Mouse (Mus musculus): ENCODE measurements around the gene Sipa1l1.
A peak's percentile ranks its signal among the peaks of the same experiment; 100 is the strongest.

Sipa1l1 gene

DNA sequence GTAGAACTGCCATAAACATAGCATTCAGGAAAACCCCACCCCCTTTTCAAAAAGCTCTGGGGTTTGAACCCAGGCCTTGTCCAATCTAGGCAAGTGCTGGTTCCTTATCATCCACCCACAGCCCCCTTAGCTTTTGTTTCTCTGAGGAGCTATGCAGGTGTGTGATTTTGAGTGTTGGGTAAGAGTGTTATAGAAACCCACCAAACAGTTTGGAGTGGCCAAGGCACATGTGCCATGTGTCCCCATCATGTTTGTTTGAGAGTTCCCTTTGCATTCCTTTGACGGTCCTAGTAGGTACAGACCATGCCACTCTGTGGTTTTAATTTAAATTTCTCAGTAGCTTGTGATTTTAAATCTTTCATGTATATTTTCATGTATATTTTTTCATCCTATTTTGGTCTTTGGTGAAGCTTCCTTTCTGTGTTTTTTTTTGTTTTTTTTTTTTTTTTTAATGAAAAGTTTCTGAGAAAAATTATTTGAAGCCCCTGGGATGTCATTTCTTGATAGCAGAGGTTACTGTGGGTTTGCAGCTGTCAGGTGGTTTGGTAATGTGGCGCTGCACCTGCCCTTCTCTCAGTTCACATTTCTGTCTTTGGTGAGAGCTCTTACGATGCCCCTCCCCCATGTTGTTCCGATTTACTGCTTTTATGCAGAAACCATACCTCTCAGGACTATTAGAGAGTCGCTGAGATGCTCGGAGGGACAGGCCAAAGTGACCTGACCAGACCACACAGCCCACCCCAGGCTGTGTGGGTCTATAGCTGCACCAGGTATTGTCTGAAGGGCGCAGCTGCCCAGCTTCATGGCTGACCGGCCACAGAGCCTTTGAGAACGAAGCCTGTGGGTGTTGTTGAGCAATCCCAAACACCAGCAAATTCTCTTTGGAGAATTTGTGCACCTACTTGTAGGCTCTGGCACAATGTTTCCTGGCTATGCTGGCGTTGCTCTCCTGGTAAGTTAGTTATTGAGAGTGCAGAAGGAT is 126.1 kb downstream of the Sipa1l1 start:
- DNase-seq (ENCODE audit: low read depth, low spot score) = peak; percentile 89

DNA sequence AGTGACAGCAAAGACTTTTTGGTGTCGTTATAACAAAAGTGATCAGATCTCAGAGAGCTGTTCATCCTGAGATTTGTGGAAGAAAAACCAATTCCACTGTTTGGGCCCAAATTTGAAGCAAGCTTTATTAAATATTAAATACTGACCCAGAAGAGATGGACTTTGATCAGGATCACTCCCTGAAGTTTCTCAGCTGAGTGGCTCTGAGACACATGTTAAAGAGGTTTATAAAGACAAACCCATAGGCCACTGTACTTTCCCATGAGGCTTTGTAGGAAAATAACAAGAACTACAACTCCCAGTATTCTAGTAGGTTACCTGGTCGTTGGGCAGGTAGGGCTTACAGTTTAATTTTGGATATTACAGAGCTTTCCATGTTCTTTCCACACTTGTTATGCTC is 127.2 kb downstream of the Sipa1l1 start:
- DNase-seq (ENCODE audit: low read depth, low spot score) = no peak

DNA sequence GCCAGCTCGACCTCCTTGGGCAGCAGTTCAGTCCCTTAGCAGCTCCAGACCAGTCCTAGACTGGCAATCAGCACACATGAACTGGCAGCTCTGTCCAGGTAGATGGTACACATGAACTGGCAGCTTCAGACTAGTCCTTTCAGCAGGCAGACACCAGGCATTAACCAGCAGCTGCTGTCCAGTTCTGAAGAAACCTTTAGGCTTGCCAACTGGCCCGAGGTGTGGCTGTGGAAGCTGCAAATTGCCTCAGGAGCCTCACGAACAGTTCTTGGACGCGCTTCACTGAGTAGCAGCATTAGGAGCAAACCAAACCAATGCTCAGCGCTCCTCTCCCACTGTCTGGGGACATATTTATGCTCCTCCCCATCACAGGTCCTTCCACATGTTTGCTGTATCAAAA is 128.1 kb downstream of the Sipa1l1 start:
- DNase-seq (ENCODE audit: low read depth, low spot score) = no peak

DNA sequence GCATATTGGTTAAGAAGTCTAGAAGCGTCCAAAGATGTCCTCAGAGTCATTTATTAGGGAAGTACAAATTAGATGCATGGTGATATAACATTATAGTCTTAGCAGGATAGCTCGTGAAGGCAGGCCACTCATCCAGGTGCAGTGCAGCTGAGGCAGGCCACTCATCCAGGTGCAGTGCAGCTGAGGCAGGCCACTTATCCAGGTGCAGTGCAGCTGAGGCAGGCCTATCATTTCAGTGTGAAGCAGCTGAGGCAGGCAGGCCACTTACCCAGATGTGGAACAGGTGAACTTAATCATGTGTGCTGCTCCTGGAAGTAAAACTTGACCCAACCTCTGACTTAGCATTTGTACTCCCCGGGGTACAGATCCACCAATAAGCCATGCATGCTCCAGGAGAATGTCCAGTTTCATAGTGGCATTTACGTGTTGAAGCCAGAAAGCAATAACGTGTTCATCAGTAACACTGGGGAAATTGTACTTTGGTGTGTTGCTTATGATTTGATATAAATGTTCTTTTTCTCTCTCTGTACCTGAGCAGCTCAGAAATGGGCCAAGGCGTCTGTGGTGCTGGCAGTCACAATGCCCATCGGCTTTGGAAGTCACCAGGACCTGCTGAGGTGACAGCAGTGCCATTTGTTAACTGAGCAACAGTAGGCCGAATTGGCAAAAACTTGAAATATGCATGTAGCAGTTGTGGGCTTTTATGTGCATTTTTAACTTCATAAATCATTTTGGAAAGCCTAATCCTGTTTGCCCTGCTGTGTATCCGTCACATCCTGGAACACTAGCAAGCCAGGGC is 129.7 kb downstream of the Sipa1l1 start:
- peak; percentile 41 for DNase-seq (ENCODE audit: low read depth, low spot score)

DNA sequence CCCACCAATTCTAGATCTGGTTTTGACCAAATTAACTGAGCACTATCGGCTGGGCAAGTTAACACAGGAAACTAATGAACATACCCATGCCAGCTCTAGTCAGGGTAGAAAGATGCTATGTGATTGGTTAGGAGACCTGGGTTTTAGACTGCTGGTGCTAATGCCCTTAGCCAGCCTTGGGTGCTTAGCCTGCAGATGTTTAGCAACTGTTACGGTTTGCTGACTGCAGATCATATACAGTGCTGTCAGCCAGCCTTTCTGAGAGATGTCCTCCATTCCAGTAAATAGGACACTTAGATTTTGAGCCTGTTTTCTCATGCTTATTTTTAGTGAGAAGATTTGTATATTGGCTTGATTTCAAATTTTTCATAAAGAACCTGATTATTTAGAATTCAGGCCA is 135.0 kb downstream of the Sipa1l1 start:
- DNase-seq (ENCODE audit: low read depth, low spot score) = no peak

DNA sequence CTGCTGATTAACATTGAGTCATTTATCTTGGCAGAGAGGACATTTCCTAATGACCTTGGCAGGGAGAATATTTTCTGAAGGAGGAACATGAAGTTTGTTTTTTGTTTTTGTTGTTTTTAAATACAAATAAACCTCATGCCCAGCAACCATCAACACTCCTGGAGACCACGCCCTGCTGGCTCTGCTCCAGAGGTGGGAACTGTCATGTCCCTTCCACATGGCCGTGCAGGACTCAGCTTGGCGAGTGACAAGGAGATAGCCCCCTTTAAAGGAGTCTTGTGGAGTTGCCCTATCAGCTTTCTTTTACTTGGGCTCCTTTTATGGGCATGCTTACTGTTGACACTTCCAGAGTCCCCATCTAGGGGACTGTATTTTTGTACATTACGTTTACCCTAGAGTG is 136.9 kb downstream of the Sipa1l1 start:
- no peak for DNase-seq (ENCODE audit: low read depth, low spot score)

DNA sequence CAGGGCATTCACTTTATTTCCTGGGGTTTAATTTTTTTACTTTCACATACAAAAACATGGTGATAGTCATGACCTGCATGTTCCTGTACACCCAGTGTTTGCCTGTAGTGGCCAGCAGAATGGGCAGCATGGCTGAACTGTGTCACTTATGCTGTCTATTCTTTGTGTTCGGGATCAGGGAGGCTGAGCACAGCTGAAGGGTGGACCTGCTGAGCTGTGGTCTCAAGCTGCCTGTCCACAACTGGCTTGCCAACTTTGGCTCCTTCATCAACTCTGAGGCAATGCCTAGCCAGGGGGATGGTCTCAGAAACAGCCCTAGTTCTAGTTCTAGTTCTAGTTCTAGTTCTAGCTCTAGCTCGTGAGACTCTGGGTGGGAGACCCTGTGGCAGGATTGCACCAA is 142.5 kb downstream of the Sipa1l1 start:
- no peak for DNase-seq (ENCODE audit: low read depth, low spot score)

DNA sequence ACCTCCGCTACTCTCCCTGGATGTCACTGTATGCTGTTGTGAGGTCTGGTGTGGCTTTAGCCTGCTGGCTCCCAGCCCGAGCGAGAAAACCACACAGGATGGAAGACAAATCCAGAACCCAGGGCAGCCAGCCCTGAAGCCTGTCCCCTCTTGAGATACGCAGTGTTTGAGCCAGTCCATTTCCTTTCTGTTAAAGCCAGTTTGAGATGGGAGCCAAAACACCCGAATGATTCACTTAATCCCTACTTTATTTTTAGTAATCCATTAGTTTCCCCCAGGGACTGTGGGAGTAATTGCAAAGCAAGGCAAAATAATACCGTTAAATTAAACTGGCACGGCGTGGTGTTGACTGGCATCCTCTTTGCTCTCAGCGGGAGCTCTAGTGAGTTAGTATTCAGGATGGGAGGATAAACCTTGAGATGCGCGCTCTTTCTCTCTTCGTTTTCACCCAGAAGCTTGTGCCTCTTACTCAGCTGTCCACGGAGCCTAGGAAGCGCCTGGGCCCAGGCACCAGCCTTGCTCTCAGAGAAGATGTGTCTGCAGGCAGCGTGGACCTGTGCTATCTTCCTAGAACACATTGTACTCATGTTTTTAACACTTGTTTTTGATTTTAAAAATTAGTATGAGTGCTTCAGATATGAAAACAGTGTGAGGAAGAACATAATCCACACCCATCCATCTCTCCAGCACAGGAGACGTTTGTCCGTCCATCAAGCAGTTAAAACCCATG is 143.1 kb downstream of the Sipa1l1 start:
- no peak for DNase-seq (ENCODE audit: low read depth, low spot score)

DNA sequence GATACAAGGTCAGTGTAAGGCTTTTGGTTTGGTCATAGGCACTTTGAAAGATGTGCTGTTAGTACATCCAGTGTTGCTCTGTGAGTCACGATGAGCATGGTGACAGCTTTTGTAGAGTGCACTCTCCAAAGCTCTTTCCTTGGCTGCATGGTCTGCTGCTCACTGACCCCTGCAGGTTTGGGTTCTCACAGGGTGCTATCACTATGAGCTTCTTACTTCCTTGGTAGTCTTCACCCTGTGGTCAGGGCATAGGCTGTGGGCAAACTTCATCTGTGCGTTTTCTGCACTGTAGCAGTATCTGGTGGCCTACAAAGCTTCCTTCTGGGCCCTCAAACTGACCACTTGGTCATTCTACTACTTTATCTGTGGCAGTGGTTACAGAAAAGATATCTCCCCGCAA is 144.0 kb downstream of the Sipa1l1 start:
- no peak for DNase-seq (ENCODE audit: low read depth, low spot score)

DNA sequence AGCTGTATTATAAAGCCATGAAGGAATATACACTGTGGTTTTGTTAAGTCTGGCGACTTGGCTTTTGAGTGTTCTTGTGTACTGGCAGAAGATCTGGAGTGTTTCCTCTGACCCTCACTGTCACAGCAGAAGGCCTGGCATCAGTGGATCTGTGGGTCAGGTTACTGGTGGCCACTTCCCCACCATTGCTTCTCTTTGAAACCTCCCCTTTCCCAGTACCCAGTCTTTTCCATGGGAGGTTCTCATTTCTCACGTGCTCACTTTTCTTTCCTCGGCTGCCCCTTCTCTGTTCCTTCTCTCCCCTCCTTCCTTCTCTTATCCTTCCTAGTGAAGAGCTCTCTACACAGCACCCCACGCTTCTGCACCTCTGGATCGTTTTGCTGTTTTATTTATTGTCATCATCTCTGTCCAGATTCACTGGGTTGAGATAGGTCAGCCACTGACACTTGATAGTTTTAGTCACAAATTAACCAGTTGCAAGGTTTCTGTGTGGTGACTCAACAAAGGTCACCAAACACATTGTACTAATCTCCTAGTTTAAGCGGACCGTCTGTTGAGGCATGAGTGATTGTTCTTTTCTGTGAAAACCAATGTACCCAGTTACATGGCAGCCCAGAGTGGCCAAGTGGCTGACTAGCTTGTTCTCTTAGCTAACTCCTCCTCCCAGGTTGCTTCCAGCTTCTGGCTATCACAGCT is 150.5 kb downstream of the Sipa1l1 start:
- DNase-seq (ENCODE audit: low read depth, low spot score) = no peak

DNA sequence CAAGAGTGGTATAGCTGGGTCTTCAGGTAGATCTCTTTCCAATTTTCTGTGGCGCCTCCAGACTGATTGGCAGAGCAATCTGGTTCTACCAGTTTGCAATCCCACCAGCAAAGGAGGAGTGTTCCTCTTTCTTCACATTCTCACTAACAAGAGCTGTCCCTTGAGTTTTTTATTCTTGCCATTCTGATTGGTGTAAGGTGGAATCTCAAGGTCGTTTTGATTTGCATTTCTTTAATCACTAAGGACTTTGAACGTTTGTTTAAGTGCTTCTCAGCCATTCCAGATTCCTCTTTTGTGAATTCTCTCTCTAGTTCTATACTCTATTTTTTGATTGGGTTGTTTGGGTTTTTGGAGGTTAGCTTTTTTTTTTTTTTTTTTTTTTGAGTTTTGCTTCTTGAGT is 151.1 kb downstream of the Sipa1l1 start:
- no peak for DNase-seq (ENCODE audit: low read depth, low spot score)

DNA sequence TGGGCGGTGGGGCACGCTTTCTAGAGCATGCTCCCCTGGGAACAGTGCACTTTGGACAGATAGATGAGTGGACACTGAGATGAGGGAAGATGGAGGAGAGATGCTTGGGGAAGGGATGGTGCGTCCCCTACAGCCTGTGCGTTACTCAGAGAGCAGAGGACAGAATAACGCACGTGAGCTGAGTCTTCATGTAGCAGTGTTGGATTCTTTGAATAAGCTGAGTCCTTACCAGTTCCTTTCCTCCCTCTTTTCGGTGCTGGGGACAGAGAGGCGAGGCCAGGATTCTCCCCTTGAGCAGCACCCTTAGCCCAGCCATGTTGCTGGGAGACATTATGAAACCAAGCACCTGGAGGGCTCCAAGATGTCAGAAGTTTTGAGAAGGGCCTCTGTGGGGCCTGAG is 152.3 kb downstream of the Sipa1l1 start:
- no peak for DNase-seq (ENCODE audit: low read depth, low spot score)

DNA sequence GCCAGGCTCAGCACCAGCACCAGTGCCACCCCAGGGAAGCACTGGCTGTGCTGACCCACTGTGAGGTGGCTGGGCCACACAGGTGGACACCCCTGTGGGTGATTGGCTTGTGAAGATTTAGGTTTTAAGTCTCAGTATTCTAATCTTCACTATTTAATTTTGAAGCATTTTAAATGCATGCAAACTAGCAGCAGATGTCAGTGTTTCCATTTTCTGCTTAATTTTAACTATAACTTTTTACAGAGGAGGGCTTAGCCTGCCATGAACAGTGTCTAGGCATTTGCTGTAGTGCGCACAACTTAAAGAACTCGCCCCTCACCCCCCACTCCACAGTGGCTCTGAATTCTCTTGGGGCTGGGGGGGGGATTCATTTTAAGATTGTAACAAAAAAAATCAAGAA is 152.7 kb downstream of the Sipa1l1 start:
- no peak for DNase-seq (ENCODE audit: low read depth, low spot score)

DNA sequence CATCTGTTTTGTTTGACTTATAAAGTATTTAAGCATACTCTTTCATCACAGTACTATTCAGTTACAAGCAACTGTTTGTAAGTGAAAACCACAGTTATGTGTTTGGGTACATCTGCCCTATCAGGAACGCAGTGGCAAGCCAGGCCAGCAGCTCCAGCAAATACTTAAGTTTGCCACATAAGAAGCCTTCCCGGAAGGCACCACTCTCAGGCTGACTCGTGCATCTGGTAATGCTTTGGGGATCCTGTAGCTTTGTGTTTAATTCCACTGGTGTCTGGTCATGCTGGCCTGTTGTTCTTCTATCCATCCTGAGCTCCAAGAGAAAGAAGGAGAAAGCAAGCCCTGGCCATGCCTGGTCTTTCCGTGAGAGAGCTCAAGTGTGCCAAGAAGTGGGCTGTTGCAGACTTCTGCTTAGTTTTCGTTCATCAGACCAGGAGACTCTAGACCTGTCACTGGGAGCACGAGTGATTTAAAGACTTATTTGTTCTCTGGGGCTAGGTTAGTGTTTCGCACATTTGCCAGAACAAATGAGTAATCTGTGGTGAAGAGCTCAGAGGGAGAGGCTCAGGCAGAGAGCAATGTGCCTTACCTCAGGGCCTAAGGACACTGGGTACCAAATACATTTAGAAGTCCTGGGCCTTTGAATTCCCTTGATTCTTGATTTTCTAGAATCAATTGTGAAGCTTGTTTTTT is 153.8 kb downstream of the Sipa1l1 start:
- no peak for DNase-seq (ENCODE audit: low read depth, low spot score)

DNA sequence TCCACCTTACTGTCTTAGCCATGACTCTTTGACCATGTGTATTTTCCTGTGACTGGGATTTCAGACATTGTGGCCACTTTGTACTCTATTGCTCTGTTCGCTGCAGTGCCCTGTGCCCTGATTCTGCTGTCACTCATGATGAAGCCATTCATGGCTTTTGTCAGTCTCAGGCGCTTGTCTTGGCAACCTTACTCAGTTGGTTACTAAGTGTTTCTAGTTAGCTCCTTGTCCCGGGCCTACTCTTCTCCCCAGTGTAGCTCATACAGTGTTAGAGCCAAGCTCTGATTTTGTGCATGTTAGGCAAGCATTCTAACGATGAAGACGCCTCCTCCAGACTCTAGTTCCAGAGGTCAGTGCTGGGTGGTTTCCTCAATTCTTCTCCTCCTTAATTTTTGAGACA is 155.5 kb downstream of the Sipa1l1 start:
- DNase-seq (ENCODE audit: low read depth, low spot score) = no peak

DNA sequence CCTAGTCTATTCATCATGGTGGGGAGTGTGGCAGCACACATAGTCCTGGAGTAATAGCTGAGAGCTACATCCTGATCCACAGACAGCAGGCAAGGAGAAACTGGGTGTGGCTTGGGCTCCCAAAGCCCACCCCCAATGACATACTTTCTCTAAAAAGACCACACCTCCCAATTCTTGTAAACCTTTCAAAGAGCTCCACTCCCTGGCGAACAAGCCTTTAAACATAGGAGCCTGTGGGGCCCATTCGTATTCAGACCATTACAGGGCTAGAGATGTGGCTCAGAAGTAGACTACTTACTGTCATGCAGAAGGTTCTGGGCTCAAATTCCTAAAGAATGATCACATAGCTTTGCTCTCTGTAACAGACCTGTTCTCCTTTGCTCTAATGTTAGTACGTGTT is 156.4 kb downstream of the Sipa1l1 start:
- DNase-seq (ENCODE audit: low read depth, low spot score) = no peak

DNA sequence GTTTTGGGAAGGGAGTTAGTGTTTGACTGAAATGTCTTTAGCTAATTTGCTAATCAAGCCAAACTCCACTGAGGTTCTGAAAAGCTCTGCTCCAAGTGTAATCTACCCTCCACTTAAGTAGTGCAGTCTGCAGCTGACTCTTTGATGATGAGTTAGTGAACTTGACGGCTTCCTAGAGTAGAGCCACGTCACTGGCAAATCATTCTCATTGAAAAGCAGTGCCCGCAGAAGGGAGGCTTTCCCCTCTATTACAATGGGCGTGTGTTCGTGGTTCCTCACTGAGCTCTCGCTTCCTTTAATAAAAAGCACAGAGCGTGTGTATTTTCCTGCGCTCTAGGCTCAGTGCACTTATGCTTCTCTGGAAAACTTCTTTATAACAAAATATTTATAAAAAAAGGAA is 157.3 kb downstream of the Sipa1l1 start:
- no peak for DNase-seq (ENCODE audit: low read depth, low spot score)

DNA sequence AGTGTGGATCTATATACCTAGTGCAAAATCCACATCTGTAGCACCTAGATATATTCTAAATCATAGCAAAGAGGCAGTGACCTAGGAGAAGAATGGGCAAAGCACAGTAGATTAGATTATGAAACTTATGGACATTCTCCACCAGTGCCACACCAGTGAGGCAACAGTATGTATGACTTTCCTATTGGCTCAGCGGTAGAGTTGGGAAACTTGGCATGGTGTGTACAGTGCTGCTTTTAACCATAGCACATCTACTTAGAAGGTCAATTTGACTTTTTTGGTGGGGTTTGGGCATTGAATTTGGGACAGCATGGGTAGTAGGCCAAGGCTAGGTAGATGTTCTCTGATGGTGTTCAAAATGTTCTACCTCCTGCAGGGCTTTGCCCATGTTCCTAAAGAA is 159.0 kb downstream of the Sipa1l1 start:
- DNase-seq (ENCODE audit: low read depth, low spot score) = no peak

DNA sequence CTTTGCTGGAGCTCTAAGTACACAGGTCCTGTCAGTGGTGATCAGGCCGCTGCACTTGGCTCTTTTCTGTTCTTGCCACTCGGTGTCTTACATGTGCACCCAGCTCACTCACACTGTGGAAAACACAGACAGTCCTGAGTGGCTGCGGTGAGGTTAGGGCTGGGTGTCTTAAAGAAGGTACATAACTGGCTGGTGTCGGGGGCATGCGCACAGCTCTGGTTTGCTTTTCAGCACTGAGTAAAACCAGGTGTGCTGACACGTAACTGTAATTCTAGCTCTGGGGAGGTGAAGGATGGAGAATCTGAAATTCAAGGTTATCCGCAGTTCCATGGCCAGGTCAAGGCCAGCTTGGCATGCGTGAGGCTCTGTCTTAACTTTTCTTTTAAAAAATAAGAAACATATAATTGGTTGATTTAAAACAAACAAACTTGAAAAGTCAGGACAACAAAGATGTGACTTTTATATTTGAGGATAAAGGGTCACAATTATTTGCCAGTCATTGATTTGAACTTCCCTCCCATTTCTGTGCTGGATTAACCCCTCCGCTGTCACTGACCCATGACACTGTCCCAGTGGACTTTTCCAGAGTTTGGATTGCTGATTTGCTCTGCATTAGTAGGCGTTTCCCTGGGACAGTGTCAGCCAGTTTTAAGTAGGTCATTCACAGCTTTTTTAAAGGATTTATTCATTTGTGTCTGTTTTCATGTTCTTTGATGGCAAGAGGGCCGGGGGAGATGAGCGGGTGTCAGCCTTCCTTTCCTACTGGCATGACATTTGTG is 163.9 kb downstream of the Sipa1l1 start:
- no peak for DNase-seq (ENCODE audit: low read depth, low spot score)

DNA sequence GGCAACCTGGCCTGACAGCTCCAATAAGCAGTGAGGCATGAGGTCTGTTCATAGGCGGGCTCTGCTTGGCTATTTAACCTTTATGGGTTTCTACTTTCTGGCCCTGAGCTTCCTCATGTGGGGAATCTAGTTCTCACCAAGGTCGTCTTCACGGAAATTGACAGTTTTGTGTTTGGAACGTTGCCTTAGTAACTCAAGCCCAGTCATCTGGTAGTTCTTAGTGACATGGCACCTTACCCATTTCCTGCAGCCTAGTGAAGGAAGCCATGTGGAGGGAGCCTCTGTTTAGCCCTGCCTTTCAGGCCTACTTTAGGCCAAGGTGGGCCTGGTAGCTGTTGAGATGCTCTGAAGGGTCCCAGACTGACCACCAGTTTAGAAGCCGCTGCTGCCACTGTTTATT is 164.9 kb downstream of the Sipa1l1 start:
- no peak for DNase-seq (ENCODE audit: low read depth, low spot score)
